Mouse (Mus musculus) stomach, embryonic 16.5 days (tissue): Measurements from ENCODE around the gene Zgpat. TPM values are rescaled to one million over a fixed set of nuclear protein-coding genes. Genes with fewer than 3 reads are reported as not detected.

Experiments
- ATAC-seq: fragments of 200-750 bp; cut with Nextera tagmentation; 2 replicates; pipeline ENCODE4 v1.8.0; 2017; ENCODE audit warnings: moderate number of reproducible peaks, moderate TSS enrichment; ENCODE audit not compliant: insufficient read depth, low FRiP score
- H3K27ac ChIP-seq: fragments of 300-500 bp; sonication (generic); 2 replicates; pipeline ENCODE4 v1.5.1; 2014; ENCODE audit warnings: low read length
- H3K27me3 ChIP-seq: fragments of 300-500 bp; sonication (generic); 2 replicates; pipeline ENCODE4 v1.6.1; 2014; ENCODE audit warnings: low read length, control low read depth, mixed read lengths; ENCODE audit not compliant: control insufficient read depth, insufficient read depth
- H3K36me3 ChIP-seq: fragments of 300-500 bp; sonication (generic); 2 replicates; pipeline ENCODE4 v1.6.1; 2014; ENCODE audit warnings: low read length; ENCODE audit not compliant: control insufficient read depth, insufficient read depth
- H3K4me1 ChIP-seq: fragments of 300-500 bp; sonication (generic); 2 replicates; pipeline ENCODE4 v1.6.1; 2014; ENCODE audit warnings: low read length, control low read depth, mixed read lengths; ENCODE audit not compliant: control insufficient read depth, insufficient read depth
- H3K4me2 ChIP-seq: fragments of 300-500 bp; sonication (generic); 2 replicates; pipeline ENCODE4 v1.6.1; 2014; ENCODE audit warnings: low read depth, low read length, mixed read lengths
- H3K4me3 ChIP-seq: fragments of 300-500 bp; sonication (generic); replicated peaks from 2 replicates; pipeline ENCODE4 v1.5.1; 2014; ENCODE audit warnings: mild to moderate bottlenecking, low read length
- H3K9ac ChIP-seq: fragments of 300-500 bp; sonication (generic); 2 replicates; pipeline ENCODE4 v1.6.1; 2014; ENCODE audit warnings: low read length
- H3K9me3 ChIP-seq: fragments of 300-500 bp; sonication (generic); replicated peaks from 2 replicates; pipeline ENCODE4 v1.6.1; 2016; ENCODE audit warnings: low read length, control low read depth; ENCODE audit not compliant: control insufficient read depth
- WGBS: fragments of 180-500 bp; shearing (Covaris S2); extraction: QIAGEN DNeasy Blood & Tissue Kit; methylation state at CpG from one replicate; pipeline ENCODE4 v1.1.7; 2014; 5-methylcytosine and 5-hydroxymethylcytosine counted together
- polyA plus RNA-seq: library from polyadenylated mRNA; unstranded; fragments of >200 nt; fragmentation: Nextera tagmentation; extraction: Ambion mirVana; gene quantifications from 2 replicates; pipeline ENCODE4 v1.2.1, GENCODE M21; 2015

Zgpat gene
- polyA plus RNA-seq, 1 experiment from 2014 or later, result 35.6 TPM

- Histone ChIP-seq H3K4me1 (no peaks in the 10 kb centered on the region), H3K36me3 (peaks cover 11% of the 10 kb centered on the region), H3K4me2 (no peak overlapping the region), H3K9me3 (no peaks in the 10 kb centered on the region), H3K27me3 (no peaks in the 10 kb centered on the region), H3K9ac (no peak overlapping the region), H3K4me3 (no peak overlapping the region), H3K27ac (no peak overlapping the region)
- 89% methylated on average over 5 of the region's 5 CpGs for WGBS
- no peak for ATAC-seq
Observed at GRCm38 (mm10) chr2:181380251-181380650, 15.5 kb downstream of the Zgpat start.

DNA sequence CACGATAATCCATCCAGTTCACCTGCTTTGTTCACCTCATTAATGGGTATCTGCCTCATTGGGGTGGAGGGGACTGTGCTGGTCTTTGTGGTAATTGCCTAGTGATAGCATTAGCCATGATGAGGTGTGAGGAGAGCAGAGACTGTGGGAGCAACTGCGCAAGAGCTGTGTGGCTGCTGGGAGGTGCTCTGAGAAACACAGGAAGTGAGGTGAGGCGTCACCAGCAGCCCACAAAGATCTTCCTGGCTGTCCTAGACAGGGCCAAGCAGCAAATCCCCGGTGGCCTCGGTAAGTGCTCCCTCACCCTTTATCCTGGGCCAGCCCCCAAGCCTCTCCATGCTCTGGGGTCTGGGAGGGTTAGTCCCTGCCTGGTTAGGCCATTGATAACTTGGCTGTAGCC, 16.4 kb downstream of the Zgpat start:
- Histone ChIP-seq H3K9me3 (no peaks in the 10 kb centered on the region), H3K27me3 (no peaks in the 10 kb centered on the region), H3K27ac (no peak overlapping the region), H3K36me3 (peaks cover 11% of the 10 kb centered on the region), H3K4me1 (0 out of 2 replicates have a peak, but pooled peaks cover 1% of the 10 kb centered on the region), H3K4me2 (no peak overlapping the region), H3K9ac (no peak overlapping the region), H3K4me3 (no peak overlapping the region)
- no peak; the same call in 1 of the 2 replicates for ATAC-seq
- 91% methylated on average over 5 of the region's 5 CpGs for WGBS

- peaks cover 11% of the 10 kb centered on the region for H3K36me3 ChIP-seq
- 86% methylated on average over 6 of the region's 6 CpGs for WGBS
Observed at GRCm38 (mm10) chr2:181381631-181382306, 17.0 kb downstream of the Zgpat start.

DNA sequence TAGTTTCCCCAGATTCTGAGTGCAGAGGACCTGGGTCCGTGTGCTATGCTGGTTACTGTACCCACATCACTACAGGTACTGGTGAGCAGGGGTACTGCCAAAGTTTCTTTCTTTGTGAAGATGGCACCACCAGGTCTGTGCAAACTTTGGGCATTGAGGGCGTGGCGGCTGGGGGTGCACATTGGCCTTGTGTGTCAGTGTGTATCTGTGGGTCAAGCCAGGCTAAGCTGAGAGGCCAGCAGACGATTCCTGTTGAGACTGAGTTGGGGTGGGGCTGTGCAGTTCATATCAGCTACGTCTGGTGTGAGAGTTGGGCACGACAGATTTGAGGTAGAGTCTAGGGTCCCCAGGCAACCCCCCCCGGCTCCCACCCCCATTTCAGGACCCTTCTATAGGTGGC, 19.7 kb downstream of the Zgpat start:
- H3K4me2 ChIP-seq, result no peak overlapping the region
- 76% methylated on average over 7 of the region's 7 CpGs for WGBS
- H3K36me3 ChIP-seq, result peaks cover 11% of the 10 kb centered on the region
- no peak overlapping the region for H3K9ac ChIP-seq
- H3K4me1 ChIP-seq, result 0 out of 2 replicates have a peak, but pooled peaks cover 2% of the 10 kb centered on the region
- H3K4me3 ChIP-seq, result no peak overlapping the region
- ATAC-seq, result peak; percentile 35; the same call in 1 of the 2 replicates
- H3K9me3 ChIP-seq, result no peaks in the 10 kb centered on the region
- no peaks in the 10 kb centered on the region for H3K27me3 ChIP-seq
- no peak overlapping the region for H3K27ac ChIP-seq

More at GRCm38 (mm10) chr2:181381631-181382306, 17.0 kb downstream of the Zgpat start:
- Histone ChIP-seq H3K4me1 (0 out of 2 replicates have a peak, but pooled peaks cover 2% of the 10 kb centered on the region), H3K27ac (no peak overlapping the region), H3K9ac (no peak overlapping the region), H3K27me3 (no peaks in the 10 kb centered on the region), H3K4me3 (no peak overlapping the region), H3K4me2 (no peak overlapping the region), H3K9me3 (no peaks in the 10 kb centered on the region)
- ATAC-seq, result no peak

GRCm38 (mm10) chr2:181384919-181385391, 20.2 kb downstream of the Zgpat start:
- Histone ChIP-seq H3K9ac (no peak overlapping the region), H3K4me3 (no peak overlapping the region), H3K27ac (no peak overlapping the region), H3K36me3 (peaks cover 11% of the 10 kb centered on the region), H3K4me2 (no peak overlapping the region), H3K27me3 (no peaks in the 10 kb centered on the region), H3K4me1 (0 out of 2 replicates have a peak, but pooled peaks cover 2% of the 10 kb centered on the region), H3K9me3 (no peaks in the 10 kb centered on the region)
- ATAC-seq, result peak; percentile 46; the same call in 1 of the 2 replicates
- WGBS, result 61% methylated on average over 4 of the region's 4 CpGs

DNA sequence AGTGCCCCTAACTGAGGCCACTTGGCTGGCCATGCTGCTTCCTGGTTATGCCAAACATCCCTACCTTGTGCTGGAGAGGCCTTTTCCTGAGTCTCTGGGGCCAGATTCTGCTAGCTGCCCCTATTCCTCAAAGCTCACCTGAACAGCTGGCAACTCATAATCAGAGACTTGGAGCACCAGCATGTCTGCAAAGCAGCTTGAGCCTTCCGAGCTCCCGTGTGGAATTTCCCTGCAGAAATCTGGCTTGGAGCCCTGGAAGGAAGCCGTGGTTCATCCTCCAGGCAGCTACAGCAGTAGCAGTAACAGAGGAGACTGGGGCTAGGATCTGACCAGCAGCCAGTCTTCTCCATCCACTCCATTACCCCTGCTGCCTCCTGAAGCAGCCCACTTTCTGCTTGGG, 21.2 kb downstream of the Zgpat start:
- H3K4me1 ChIP-seq, result 0 out of 2 replicates have a peak, but pooled peaks cover 2% of the 10 kb centered on the region
- H3K9ac ChIP-seq, result no peak overlapping the region
- ATAC-seq, result no peak
- peaks cover 7% of the 10 kb centered on the region for H3K36me3 ChIP-seq
- H3K9me3 ChIP-seq, result no peaks in the 10 kb centered on the region
- no peak overlapping the region for H3K4me2 ChIP-seq
- 55% methylated on average over 3 of the region's 3 CpGs for WGBS
- H3K27me3 ChIP-seq, result no peaks in the 10 kb centered on the region
- H3K4me3 ChIP-seq, result no peak overlapping the region
- H3K27ac ChIP-seq, result no peak overlapping the region

- ATAC-seq, result no peak
- H3K4me3 ChIP-seq, result no peak overlapping the region
- H3K4me2 ChIP-seq, result no peak overlapping the region
- no peak overlapping the region for H3K27ac ChIP-seq
- H3K27me3 ChIP-seq, result no peaks in the 10 kb centered on the region
- no peak overlapping the region for H3K9ac ChIP-seq
- 0 out of 2 replicates have a peak, but pooled peaks cover 2% of the 10 kb centered on the region for H3K4me1 ChIP-seq
- WGBS, result 82% methylated on average over 4 of the region's 4 CpGs
- H3K9me3 ChIP-seq, result no peaks in the 10 kb centered on the region
- peaks cover 4% of the 10 kb centered on the region for H3K36me3 ChIP-seq
Observed at GRCm38 (mm10) chr2:181386663-181387210, 22.0 kb downstream of the Zgpat start.

- Histone ChIP-seq H3K4me3 (no peak overlapping the region), H3K36me3 (no peaks in the 10 kb centered on the region), H3K4me1 (0 out of 2 replicates have a peak, but pooled peaks cover 2% of the 10 kb centered on the region), H3K9me3 (no peaks in the 10 kb centered on the region), H3K4me2 (no peak overlapping the region), H3K9ac (no peak overlapping the region), H3K27me3 (no peaks in the 10 kb centered on the region), H3K27ac (no peak overlapping the region)
- 0 out of 2 replicates have a peak, but pooled peaks have one; percentile 41 for ATAC-seq
- 74% methylated on average over 4 of the region's 4 CpGs for WGBS
Observed at GRCm38 (mm10) chr2:181390136-181390870, 25.6 kb downstream of the Zgpat start.

DNA sequence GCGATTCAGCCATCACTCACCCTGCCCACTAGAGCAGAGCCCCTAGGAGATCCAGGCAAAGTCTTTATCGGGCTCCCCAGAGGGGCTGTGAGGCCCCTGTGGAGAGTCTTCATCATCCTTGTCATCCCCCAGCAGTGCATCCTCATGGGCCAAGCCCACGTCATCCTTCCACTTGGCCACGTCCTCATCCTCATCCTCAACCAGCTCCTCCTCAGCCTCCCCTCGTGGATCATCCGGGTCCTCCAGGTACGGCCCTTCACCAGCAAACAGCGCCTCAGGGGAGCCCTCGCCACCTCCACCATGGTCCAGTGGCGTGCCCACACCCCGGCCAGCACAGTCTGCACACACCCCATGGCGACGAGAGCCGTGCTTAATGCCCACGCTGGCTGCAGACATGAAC, 26.3 kb downstream of the Zgpat start:
- no peaks in the 10 kb centered on the region for H3K9me3 ChIP-seq
- no peak overlapping the region for H3K9ac ChIP-seq
- H3K27me3 ChIP-seq, result no peaks in the 10 kb centered on the region
- H3K27ac ChIP-seq, result no peak overlapping the region
- 89% methylated on average over 15 of the region's 15 CpGs for WGBS
- no peak overlapping the region for H3K4me2 ChIP-seq
- H3K36me3 ChIP-seq, result no peaks in the 10 kb centered on the region
- ATAC-seq, result peak; percentile 23; the same call in 1 of the 2 replicates
- no peak overlapping the region for H3K4me3 ChIP-seq
- H3K4me1 ChIP-seq, result 0 out of 2 replicates have a peak, but pooled peaks cover 2% of the 10 kb centered on the region
